Mouse (Mus musculus) neural tube, embryonic 12.5 days (tissue): ENCODE measurements around the gene Tor1aip1. TPM values are rescaled to one million over a fixed set of nuclear protein-coding genes. Genes with fewer than 3 reads are reported as not detected.

ENCODE experiments used
- ATAC-seq: fragments of 200-750 bp; cut with Nextera tagmentation; 2 replicates; pipeline ENCODE4 v1.8.0; 2017; ENCODE audit warnings: low read depth, mild to moderate bottlenecking, moderate TSS enrichment, moderate library complexity; ENCODE audit not compliant: low FRiP score
- H3K27ac ChIP-seq: fragments of 300-500 bp; sonication (generic); 2 replicates; pipeline ENCODE4 v1.5.1; 2016
- H3K27me3 ChIP-seq: fragments of 300-500 bp; sonication (generic); replicated peaks from 2 replicates; pipeline ENCODE4 v1.6.1; 2016; ENCODE audit warnings: mild to moderate bottlenecking
- H3K36me3 ChIP-seq: fragments of 300-500 bp; sonication (generic); 2 replicates; pipeline ENCODE4 v1.6.1; 2016; ENCODE audit warnings: mild to moderate bottlenecking
- H3K4me1 ChIP-seq: fragments of 300-500 bp; sonication (generic); 2 replicates; pipeline ENCODE4 v1.6.1; 2016
- H3K4me2 ChIP-seq: fragments of 300-500 bp; sonication (generic); replicated peaks from 2 replicates; pipeline ENCODE4 v1.6.1; 2016; ENCODE audit warnings: mild to moderate bottlenecking
- H3K4me3 ChIP-seq: fragments of 300-500 bp; sonication (generic); 2 replicates; pipeline ENCODE4 v1.5.1; 2016
- H3K9ac ChIP-seq: fragments of 300-500 bp; sonication (generic); 2 replicates; pipeline ENCODE4 v1.6.1; 2016; ENCODE audit warnings: mild to moderate bottlenecking
- H3K9me3 ChIP-seq: fragments of 300-500 bp; sonication (generic); 2 replicates; pipeline ENCODE4 v1.6.1; 2016; ENCODE audit warnings: mild to moderate bottlenecking
- WGBS: fragments of 180-500 bp; shearing (Covaris S2); methylation state at CpG from one replicate; pipeline ENCODE4 v1.1.7; 2016; 5-methylcytosine and 5-hydroxymethylcytosine counted together
- polyA plus RNA-seq: library from polyadenylated mRNA; unstranded; fragments of >200 nt; fragmentation: Nextera tagmentation; extraction: Ambion mirVana; gene quantifications from 2 replicates; pipeline ENCODE4 v1.2.1, GENCODE M21; 2016

The Tor1aip1 gene
- polyA plus RNA-seq, 1 experiment from 2014 or later, result 28.0 TPM

- Histone ChIP-seq H3K9ac (no peak overlapping the region), H3K36me3 (peaks cover 36% of the 10 kb centered on the region)
Observed at GRCm38 (mm10) chr1:156027849-156028248, 8.4 kb downstream of the Tor1aip1 start.

DNA sequence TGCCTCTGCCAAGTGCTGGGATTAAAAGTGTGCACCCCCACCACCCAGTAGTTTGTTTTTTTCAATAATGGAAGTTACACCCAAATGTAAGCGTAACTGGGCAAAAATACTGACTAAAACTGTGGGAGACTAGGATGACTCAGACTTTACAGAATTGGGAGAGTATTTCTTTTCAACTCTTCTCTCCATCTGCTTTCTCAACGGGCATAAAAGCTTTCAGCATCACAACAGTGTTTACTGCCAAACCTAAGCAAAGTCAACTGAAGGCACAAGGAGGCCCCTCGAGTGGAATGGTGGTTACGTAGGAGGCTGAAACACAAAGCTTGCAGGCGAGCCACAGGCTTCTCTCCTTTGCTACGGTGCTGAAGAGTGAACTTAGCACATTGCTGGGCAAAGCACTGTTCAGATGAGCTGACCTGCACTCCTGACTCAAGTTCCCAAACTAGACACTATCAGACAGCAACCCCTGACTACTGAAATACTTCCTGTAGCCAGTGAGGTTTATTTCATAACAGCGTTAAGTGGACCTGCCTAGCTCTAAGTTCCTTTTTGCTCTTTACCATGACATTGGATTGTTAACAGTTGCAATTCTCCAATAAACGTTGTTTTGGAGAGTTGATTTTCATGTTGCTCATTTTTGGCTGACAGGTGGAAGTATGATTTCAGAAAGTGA, 11.3 kb downstream of the Tor1aip1 start:
- Histone ChIP-seq H3K9me3 (no peaks in the 10 kb centered on the region), H3K27ac (no peak overlapping the region), H3K27me3 (no peaks in the 10 kb centered on the region), H3K9ac (no peak overlapping the region), H3K36me3 (peaks cover 25% of the 10 kb centered on the region), H3K4me2 (no peak overlapping the region), H3K4me1 (no peaks in the 10 kb centered on the region), H3K4me3 (no peak overlapping the region)
- ATAC-seq, result no peak
- 85% methylated on average over 8 of the region's 8 CpGs for WGBS

More at GRCm38 (mm10) chr1:156027849-156028248, 8.4 kb downstream of the Tor1aip1 start:
- Histone ChIP-seq H3K27me3 (no peaks in the 10 kb centered on the region), H3K4me3 (no peak overlapping the region), H3K4me1 (no peaks in the 10 kb centered on the region), H3K9me3 (no peaks in the 10 kb centered on the region), H3K27ac (no peak overlapping the region), H3K4me2 (no peak overlapping the region)
- 89% methylated on average over 3 of the region's 3 CpGs for WGBS
- no peak for ATAC-seq

DNA sequence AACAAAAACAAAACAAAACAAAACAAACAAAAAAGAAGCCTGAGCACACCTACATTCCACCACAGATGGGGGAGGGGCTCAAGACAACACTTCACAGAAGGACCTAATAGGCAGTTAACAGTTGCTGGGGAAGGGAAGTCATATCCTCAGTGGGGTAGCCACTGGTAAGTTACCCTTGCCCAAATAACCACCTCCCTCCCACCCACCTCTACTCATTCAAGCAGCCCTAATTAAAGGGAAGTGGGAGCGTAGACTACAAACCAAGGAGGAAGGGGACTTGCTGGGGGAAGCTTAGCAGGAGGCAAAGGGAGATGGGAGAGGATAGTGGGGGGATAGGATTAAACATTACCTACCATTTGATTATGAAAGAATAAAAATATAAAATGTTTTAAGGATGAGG, 15.9 kb downstream of the Tor1aip1 start:
- Histone ChIP-seq H3K4me2 (no peak overlapping the region), H3K4me1 (no peaks in the 10 kb centered on the region), H3K27me3 (no peaks in the 10 kb centered on the region), H3K36me3 (peaks cover 41% of the 10 kb centered on the region), H3K9me3 (no peaks in the 10 kb centered on the region), H3K4me3 (no peak overlapping the region), H3K27ac (no peak overlapping the region), H3K9ac (no peak overlapping the region)
- 68% methylated on average over 1 of the region's 1 CpGs for WGBS
- no peak for ATAC-seq

- no peak overlapping the region for H3K4me2 ChIP-seq
- no peaks in the 10 kb centered on the region for H3K9me3 ChIP-seq
- no peak overlapping the region for H3K4me3 ChIP-seq
- no peaks in the 10 kb centered on the region for H3K27me3 ChIP-seq
- no peak overlapping the region for H3K27ac ChIP-seq
- no peak overlapping the region for H3K9ac ChIP-seq
- H3K36me3 ChIP-seq, result peaks cover 43% of the 10 kb centered on the region
- WGBS, result 100% methylated on average over 1 of the region's 1 CpGs
- no peaks in the 10 kb centered on the region for H3K4me1 ChIP-seq
- ATAC-seq, result no peak
Observed at GRCm38 (mm10) chr1:156019800-156020199, 16.5 kb downstream of the Tor1aip1 start.

DNA sequence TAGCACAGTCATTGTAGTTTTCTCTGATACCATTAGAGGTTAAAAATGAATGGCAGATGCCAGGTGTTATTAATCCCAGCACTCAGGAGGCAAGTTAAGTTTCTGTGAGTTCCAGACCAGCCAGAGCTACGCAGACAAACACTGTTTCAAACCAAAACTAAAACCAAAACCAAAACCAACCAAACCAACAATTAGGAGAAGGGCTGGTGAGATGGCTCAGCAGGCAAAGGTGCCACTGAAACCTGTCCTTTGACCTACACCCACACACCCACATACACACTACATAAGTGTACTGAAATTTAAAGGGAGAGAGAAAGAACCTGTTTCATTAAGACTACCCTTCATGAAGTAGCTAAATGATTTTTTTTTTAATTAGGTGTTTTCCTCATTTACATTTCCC, 27.3 kb downstream of the Tor1aip1 start:
- Histone ChIP-seq H3K9ac (no peak overlapping the region), H3K36me3 (peaks cover 46% of the 10 kb centered on the region), H3K4me2 (no peak overlapping the region), H3K4me3 (no peak overlapping the region), H3K27me3 (no peaks in the 10 kb centered on the region), H3K27ac (no peak overlapping the region), H3K4me1 (no peaks in the 10 kb centered on the region), H3K9me3 (no peaks in the 10 kb centered on the region)
- ATAC-seq, result no peak
- 92% methylated on average over 1 of the region's 1 CpGs for WGBS

DNA sequence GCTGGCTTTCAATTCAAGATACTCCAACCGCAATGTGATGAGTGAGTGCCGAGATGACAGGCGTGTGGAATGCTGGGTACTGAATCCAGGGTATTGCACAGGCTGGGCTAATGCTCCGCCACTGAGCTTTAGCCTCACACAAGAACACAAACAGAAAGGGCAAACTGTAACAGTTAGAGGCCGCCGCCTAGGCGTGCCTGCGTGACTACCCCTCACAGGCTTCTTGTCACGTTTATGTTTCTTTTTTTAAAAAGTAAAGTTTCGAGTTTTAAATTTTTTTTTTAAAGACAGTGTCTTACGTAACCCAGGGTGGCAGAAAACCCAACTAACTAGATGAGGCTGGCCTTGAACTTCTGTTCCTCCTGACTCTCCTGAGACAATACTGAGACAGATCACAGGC, 30.4 kb downstream of the Tor1aip1 start:
- Histone ChIP-seq H3K4me2 (no peak overlapping the region), H3K9me3 (no peaks in the 10 kb centered on the region), H3K4me3 (no peak overlapping the region), H3K36me3 (peaks cover 35% of the 10 kb centered on the region), H3K27me3 (no peaks in the 10 kb centered on the region), H3K27ac (no peak overlapping the region), H3K9ac (no peak overlapping the region), H3K4me1 (no peaks in the 10 kb centered on the region)
- ATAC-seq, result no peak
- WGBS, result 95% methylated on average over 11 of the region's 11 CpGs

GRCm38 (mm10) chr1:156003201-156003935, 32.9 kb downstream of the Tor1aip1 start:
- Histone ChIP-seq H3K4me2 (no peak overlapping the region), H3K9ac (no peak overlapping the region), H3K9me3 (no peaks in the 10 kb centered on the region), H3K36me3 (peaks cover 29% of the 10 kb centered on the region), H3K27ac (no peak overlapping the region), H3K4me1 (no peaks in the 10 kb centered on the region), H3K27me3 (no peaks in the 10 kb centered on the region), H3K4me3 (no peak overlapping the region)
- 87% methylated on average over 7 of the region's 7 CpGs for WGBS
- ATAC-seq, result no peak

DNA sequence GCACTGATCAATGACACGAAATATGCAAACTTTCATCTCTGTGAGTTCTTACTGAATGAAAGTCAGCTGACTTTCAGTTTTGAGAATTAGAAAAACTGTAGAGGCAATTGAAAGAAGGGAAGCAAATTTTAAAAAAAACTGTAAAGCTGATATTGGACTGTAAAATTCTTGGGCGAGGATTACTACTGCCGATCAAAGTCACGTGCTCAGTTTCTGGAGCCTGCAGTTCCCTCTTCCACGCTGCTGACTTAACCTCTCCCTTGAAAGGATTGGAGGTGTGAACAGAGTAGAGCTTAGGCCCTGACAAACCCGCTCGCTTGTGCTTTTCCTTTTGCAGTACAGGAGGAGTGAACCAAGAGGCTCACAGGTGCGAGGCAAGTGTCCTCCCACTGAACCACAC, 33.9 kb downstream of the Tor1aip1 start:
- Histone ChIP-seq H3K4me1 (no peaks in the 10 kb centered on the region), H3K9ac (no peak overlapping the region), H3K27ac (no peak overlapping the region), H3K36me3 (peaks cover 23% of the 10 kb centered on the region), H3K4me2 (no peak overlapping the region), H3K27me3 (no peaks in the 10 kb centered on the region), H3K4me3 (no peak overlapping the region), H3K9me3 (no peaks in the 10 kb centered on the region)
- no peak for ATAC-seq
- WGBS, result 92% methylated on average over 8 of the region's 8 CpGs

GRCm38 (mm10) chr1:155995612-155996011, 40.7 kb downstream of the Tor1aip1 start:
- 77% methylated on average over 2 of the region's 2 CpGs for WGBS
- H3K4me2 ChIP-seq, result no peak overlapping the region
- no peaks in the 10 kb centered on the region for H3K4me1 ChIP-seq
- H3K9me3 ChIP-seq, result no peaks in the 10 kb centered on the region
- no peaks in the 10 kb centered on the region for H3K27me3 ChIP-seq
- no peak overlapping the region for H3K27ac ChIP-seq
- H3K36me3 ChIP-seq, result no peaks in the 10 kb centered on the region
- H3K9ac ChIP-seq, result no peak overlapping the region
- no peak overlapping the region for H3K4me3 ChIP-seq
- no peak for ATAC-seq

GRCm38 (mm10) chr1:155994524-155994923, 41.8 kb downstream of the Tor1aip1 start:
- Histone ChIP-seq H3K9ac (no peak overlapping the region), H3K4me2 (no peak overlapping the region), H3K27ac (no peak overlapping the region), H3K4me3 (no peak overlapping the region), H3K4me1 (no peaks in the 10 kb centered on the region), H3K9me3 (no peaks in the 10 kb centered on the region), H3K27me3 (no peaks in the 10 kb centered on the region), H3K36me3 (no peaks in the 10 kb centered on the region)
- WGBS, result 89% methylated on average over 2 of the region's 2 CpGs
- ATAC-seq, result no peak

DNA sequence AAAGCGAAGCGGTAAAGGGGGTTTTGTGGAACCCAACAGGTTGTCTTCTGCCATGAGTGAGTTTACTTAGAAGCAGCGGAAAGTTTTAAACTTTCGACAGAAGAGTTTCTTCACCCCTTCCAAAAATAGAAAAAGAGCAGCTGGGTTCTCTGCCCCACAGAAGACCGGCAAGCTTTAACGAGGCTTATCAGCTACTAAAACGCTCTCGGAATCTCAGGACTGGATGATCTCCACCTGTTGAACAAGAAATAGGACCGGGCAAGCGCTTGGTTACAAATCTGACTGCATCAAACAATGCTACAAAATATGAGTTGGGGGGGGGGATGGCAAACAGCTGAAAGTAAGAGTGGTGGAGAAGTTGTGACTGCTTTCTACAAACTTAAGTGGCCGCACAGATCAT, 45.9 kb downstream of the Tor1aip1 start:
- Histone ChIP-seq H3K36me3 (no peaks in the 10 kb centered on the region), H3K9me3 (no peaks in the 10 kb centered on the region), H3K4me1 (no peaks in the 10 kb centered on the region), H3K27ac (no peak overlapping the region), H3K27me3 (no peaks in the 10 kb centered on the region), H3K9ac (no peak overlapping the region), H3K4me2 (no peak overlapping the region), H3K4me3 (no peak overlapping the region)
- ATAC-seq, result no peak
- WGBS, result 80% methylated on average over 11 of the region's 11 CpGs

DNA sequence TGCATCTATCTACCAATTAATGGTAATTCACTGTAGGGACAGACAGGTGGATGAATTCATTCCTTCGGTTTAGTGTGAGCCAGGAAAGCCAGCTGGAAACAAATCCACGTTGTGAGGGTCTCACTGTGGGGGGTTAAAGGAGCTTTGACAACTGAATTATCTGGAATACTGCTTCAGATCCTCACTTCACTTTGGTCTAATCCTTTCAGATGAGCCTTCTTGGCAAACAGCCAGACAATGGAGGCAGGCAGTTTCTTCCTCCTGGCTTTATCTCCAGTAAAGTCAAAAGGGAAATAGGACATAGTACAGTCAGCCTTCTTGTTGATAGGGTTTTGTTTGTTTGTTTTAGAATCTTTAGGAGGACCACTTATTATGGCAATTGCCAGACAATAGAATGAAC, 46.9 kb downstream of the Tor1aip1 start:
- ATAC-seq, result no peak
- Histone ChIP-seq H3K27me3 (no peaks in the 10 kb centered on the region), H3K9ac (no peak overlapping the region), H3K9me3 (no peaks in the 10 kb centered on the region), H3K4me2 (no peak overlapping the region), H3K27ac (no peak overlapping the region), H3K36me3 (no peaks in the 10 kb centered on the region), H3K4me1 (no peaks in the 10 kb centered on the region), H3K4me3 (no peak overlapping the region)
- 16% methylated on average over 2 of the region's 2 CpGs for WGBS

GRCm38 (mm10) chr1:155987625-155988024, 48.7 kb downstream of the Tor1aip1 start:
- H3K27ac ChIP-seq, result no peak overlapping the region
- WGBS, result 76% methylated on average over 2 of the region's 2 CpGs
- H3K27me3 ChIP-seq, result no peaks in the 10 kb centered on the region

More at GRCm38 (mm10) chr1:155987625-155988024, 48.7 kb downstream of the Tor1aip1 start:
- ATAC-seq, result no peak
- Histone ChIP-seq H3K4me3 (no peak overlapping the region), H3K4me1 (no peaks in the 10 kb centered on the region), H3K4me2 (no peak overlapping the region), H3K9me3 (no peaks in the 10 kb centered on the region), H3K9ac (no peak overlapping the region), H3K36me3 (no peaks in the 10 kb centered on the region)
